Mouse (Mus musculus) limb, embryonic 11.5 days (tissue): ENCODE measurements around the gene Sgf29. TPM values are rescaled to one million over a fixed set of nuclear protein-coding genes. Genes with fewer than 3 reads are reported as not detected.
"Not testable (repeated sequence)": the region's sequence is repeated elsewhere in the genome, so short reads cannot be mapped to it uniquely, and the experiment has no call there.

Source experiments
- ATAC-seq: fragments of 200-750 bp; cut with Nextera tagmentation; 2 replicates; pipeline ENCODE4 v1.8.0; 2017; ENCODE audit warnings: low read depth; ENCODE audit not compliant: insufficient number of reproducible peaks, low FRiP score, low TSS enrichment
- DNase-seq: peaks from one replicate; pipeline ENCODE4 v3.0.0-alpha.2; 2015; ENCODE audit warnings: low spot score
- H3K27ac ChIP-seq: fragments of 300-500 bp; sonication (generic); replicated peaks from 2 replicates; pipeline ENCODE4 v1.5.1; 2014; ENCODE audit warnings: low read depth, mild to moderate bottlenecking, low read length
- H3K27me3 ChIP-seq: fragments of 300-500 bp; sonication (generic); 2 replicates; pipeline ENCODE4 v1.6.1; 2014; ENCODE audit warnings: mild to moderate bottlenecking, low read length, mixed read lengths; ENCODE audit not compliant: control insufficient read depth, insufficient read depth
- H3K36me3 ChIP-seq: fragments of 300-500 bp; sonication (generic); 2 replicates; pipeline ENCODE4 v1.6.1; 2014; ENCODE audit warnings: mild to moderate bottlenecking, low read length, moderate library complexity, mixed read lengths; ENCODE audit not compliant: control insufficient read depth, insufficient read depth
- H3K4me1 ChIP-seq: fragments of 300-500 bp; sonication (generic); 2 replicates; pipeline ENCODE4 v1.6.1; 2014; ENCODE audit warnings: low read length, mixed read lengths; ENCODE audit not compliant: control insufficient read depth, insufficient read depth
- H3K4me2 ChIP-seq: fragments of 300-500 bp; sonication (generic); 2 replicates; pipeline ENCODE4 v1.6.1; 2014; ENCODE audit warnings: low read depth, mild to moderate bottlenecking, moderate library complexity; ENCODE audit not compliant: severe bottlenecking
- H3K4me3 ChIP-seq: fragments of 300-500 bp; sonication (generic); 2 replicates; pipeline ENCODE4 v1.5.1; 2014; ENCODE audit warnings: low read depth, low read length
- H3K9ac ChIP-seq: fragments of 300-500 bp; sonication (generic); 2 replicates; pipeline ENCODE4 v1.6.1; 2014; ENCODE audit warnings: mild to moderate bottlenecking, low read length
- H3K9me3 ChIP-seq: fragments of 300-500 bp; sonication (generic); 2 replicates; pipeline ENCODE4 v1.6.1; 2016; ENCODE audit warnings: low read length; ENCODE audit not compliant: control insufficient read depth
- WGBS: fragments of 180-500 bp; shearing (Covaris S2); extraction: QIAGEN DNeasy Blood & Tissue Kit; methylation state at CpG from one replicate; pipeline ENCODE4 v1.1.7; 2014; 5-methylcytosine and 5-hydroxymethylcytosine counted together
- polyA plus RNA-seq: library from polyadenylated mRNA; unstranded; fragments of >200 nt; fragmentation: Nextera tagmentation; extraction: Ambion mirVana; gene quantifications from 2 replicates; pipeline ENCODE4 v1.2.1, GENCODE M21; 2014

Sgf29 gene
- polyA plus RNA-seq, 1 experiment from 2014 or later: 61.9 TPM

- Histone ChIP-seq H3K36me3 (no peaks in the 10 kb centered on the region), H3K9ac (no peak overlapping the region), H3K27me3 (no peaks in the 10 kb centered on the region), H3K27ac (no peak overlapping the region), H3K4me2 (no peak overlapping the region), H3K4me1 (no peaks in the 10 kb centered on the region), H3K9me3 (no peaks in the 10 kb centered on the region), H3K4me3 (no peak overlapping the region)
- 91% methylated on average over 5 of the region's 5 CpGs for WGBS
- DNase-seq: no peak
- ATAC-seq: no peak
These were observed 30.6 kb downstream of the Sgf29 start for GRCm38 (mm10) chr7:126679683-126680082.

- no peaks in the 10 kb centered on the region for H3K27me3 ChIP-seq
- DNase-seq (no peak), ATAC-seq (no peak)
- no peaks in the 10 kb centered on the region for H3K36me3 ChIP-seq
- H3K4me3 ChIP-seq: no peak overlapping the region
- WGBS: 96% methylated on average over 5 of the region's 5 CpGs
- no peak overlapping the region for H3K9ac ChIP-seq
- H3K4me2 ChIP-seq: no peak overlapping the region
- H3K27ac ChIP-seq: no peak overlapping the region
- H3K4me1 ChIP-seq: no peaks in the 10 kb centered on the region
- no peaks in the 10 kb centered on the region for H3K9me3 ChIP-seq
These were observed 32.1 kb downstream of the Sgf29 start for GRCm38 (mm10) chr7:126681221-126681620.

GRCm38 (mm10) chr7:126688156-126688555, 39.0 kb downstream of the Sgf29 start:
- H3K27me3 ChIP-seq, H3K9ac ChIP-seq, DNase-seq, H3K4me3 ChIP-seq, H3K27ac ChIP-seq, H3K36me3 ChIP-seq, ATAC-seq, H3K4me1 ChIP-seq, H3K4me2 ChIP-seq, H3K9me3 ChIP-seq: not testable (repeated sequence)
- whole genome bisulfite sequencing: 87% methylated on average over 3 of the region's 4 CpGs

DNA sequence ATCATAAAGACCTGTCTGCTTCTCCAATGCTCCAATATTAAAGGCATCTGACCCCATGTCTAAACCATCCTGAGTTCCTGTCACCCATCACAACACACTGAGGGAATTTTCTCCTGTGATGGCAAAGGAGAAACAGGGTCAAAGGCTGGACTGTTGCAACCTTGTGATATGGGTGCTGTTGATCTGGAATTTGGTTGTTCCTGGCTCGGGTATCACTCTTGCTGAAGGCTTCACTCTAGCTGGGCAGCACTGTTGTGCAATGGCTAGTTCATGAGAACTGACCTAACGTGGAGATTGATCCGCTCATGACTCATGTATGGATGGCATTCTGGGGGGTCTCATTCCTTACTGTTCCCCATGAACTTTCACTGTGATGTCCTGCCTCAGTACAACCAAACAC, 39.9 kb downstream of the Sgf29 start:
- ATAC-seq: no peak
- H3K27me3 ChIP-seq: no peaks in the 10 kb centered on the region
- WGBS: 94% methylated on average over 3 of the region's 3 CpGs
- H3K9me3 ChIP-seq: no peaks in the 10 kb centered on the region
- no peak overlapping the region for H3K9ac ChIP-seq
- H3K27ac ChIP-seq: no peak overlapping the region
- peaks cover 7% of the 10 kb centered on the region for H3K36me3 ChIP-seq
- H3K4me3 ChIP-seq: no peak overlapping the region
- no peaks in the 10 kb centered on the region for H3K4me1 ChIP-seq
- DNase-seq: no peak
- H3K4me2 ChIP-seq: no peak overlapping the region

GRCm38 (mm10) chr7:126690737-126691136, 41.6 kb downstream of the Sgf29 start:
- DNase-seq (no peak), ATAC-seq (no peak)
- Histone ChIP-seq H3K27ac (no peak overlapping the region), H3K27me3 (no peaks in the 10 kb centered on the region), H3K4me2 (no peak overlapping the region), H3K36me3 (peaks cover 7% of the 10 kb centered on the region), H3K4me3 (no peak overlapping the region), H3K9me3 (no peaks in the 10 kb centered on the region), H3K4me1 (peaks cover 4% of the 10 kb centered on the region; the same call in 1 of the 2 replicates), H3K9ac (no peak overlapping the region)
- WGBS: 91% methylated on average over 3 of the region's 3 CpGs

GRCm38 (mm10) chr7:126691676-126692075, 42.6 kb downstream of the Sgf29 start:
- ATAC-seq: no peak
- no peak overlapping the region for H3K4me3 ChIP-seq
- H3K4me2 ChIP-seq: no peak overlapping the region
- no peaks in the 10 kb centered on the region for H3K27me3 ChIP-seq
- H3K9me3 ChIP-seq: no peaks in the 10 kb centered on the region
- WGBS: 80% methylated on average over 5 of the region's 5 CpGs
- no peak overlapping the region for H3K9ac ChIP-seq
- no peak overlapping the region for H3K27ac ChIP-seq
- no peak for DNase-seq
- H3K4me1 ChIP-seq: peaks cover 7% of the 10 kb centered on the region; the same call in 1 of the 2 replicates
- peaks cover 7% of the 10 kb centered on the region for H3K36me3 ChIP-seq

DNA sequence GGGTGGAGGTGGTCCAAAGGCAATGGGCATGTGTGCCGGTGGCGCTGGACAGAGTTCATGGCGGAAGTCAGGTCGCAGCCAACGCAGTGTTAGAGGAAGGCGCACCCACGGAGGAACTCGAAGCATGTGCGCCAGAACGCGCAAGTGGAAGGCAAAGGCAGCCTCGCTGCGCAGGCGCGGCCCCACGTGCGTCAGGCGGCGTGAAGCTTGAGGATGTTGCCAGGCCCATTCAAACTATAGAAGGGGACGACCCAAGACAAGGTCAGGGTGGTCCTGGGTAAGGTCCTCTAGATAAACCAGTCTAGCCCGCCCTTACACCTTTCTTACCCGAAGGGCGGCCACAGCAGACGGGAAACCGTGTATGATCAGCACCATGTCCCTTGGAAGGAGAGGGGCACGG, 43.3 kb downstream of the Sgf29 start:
- no peak overlapping the region for H3K9ac ChIP-seq
- H3K4me1 ChIP-seq: peaks cover 9% of the 10 kb centered on the region; the same call in 1 of the 2 replicates
- no peak overlapping the region for H3K4me2 ChIP-seq
- H3K27ac ChIP-seq: no peak overlapping the region
- H3K36me3 ChIP-seq: peaks cover 7% of the 10 kb centered on the region
- DNase-seq: no peak
- WGBS: 96% methylated on average over 26 of the region's 26 CpGs
- H3K9me3 ChIP-seq: no peaks in the 10 kb centered on the region
- ATAC-seq: no peak
- H3K27me3 ChIP-seq: no peaks in the 10 kb centered on the region
- no peak overlapping the region for H3K4me3 ChIP-seq

- Histone ChIP-seq H3K4me3 (no peak overlapping the region), H3K4me1 (peaks cover 9% of the 10 kb centered on the region; the same call in 1 of the 2 replicates), H3K27me3 (no peaks in the 10 kb centered on the region), H3K36me3 (peaks cover 9% of the 10 kb centered on the region), H3K9me3 (no peaks in the 10 kb centered on the region), H3K4me2 (no peak overlapping the region), H3K9ac (no peak overlapping the region), H3K27ac (no peak overlapping the region)
- ATAC-seq (no peak), DNase-seq (peak; percentile 85)
- 48% methylated on average over 3 of the region's 3 CpGs for WGBS
These were observed 44.1 kb downstream of the Sgf29 start for GRCm38 (mm10) chr7:126693256-126693655.

- Histone ChIP-seq H3K4me1 (peaks cover 9% of the 10 kb centered on the region; the same call in 1 of the 2 replicates), H3K27me3 (no peaks in the 10 kb centered on the region), H3K4me2 (no peak overlapping the region), H3K9me3 (no peaks in the 10 kb centered on the region), H3K9ac (no peak overlapping the region), H3K4me3 (no peak overlapping the region), H3K27ac (no peak overlapping the region), H3K36me3 (peaks cover 9% of the 10 kb centered on the region)
- ATAC-seq (no peak), DNase-seq (no peak)
- WGBS: 92% methylated on average over 7 of the region's 7 CpGs
These were observed 44.7 kb downstream of the Sgf29 start for GRCm38 (mm10) chr7:126693781-126694180.
